Mouse (Mus musculus) kidney, postnatal 25 days (tissue): ENCODE results near the gene Socs2.

Source experiments
- DNase-seq, 2 experiments: peaks; one replicate each; pipeline ENCODE4 v3.0.0; 2021; ENCODE audit warnings: mixed read lengths in 2 of 2

The Socs2 gene

DNA sequence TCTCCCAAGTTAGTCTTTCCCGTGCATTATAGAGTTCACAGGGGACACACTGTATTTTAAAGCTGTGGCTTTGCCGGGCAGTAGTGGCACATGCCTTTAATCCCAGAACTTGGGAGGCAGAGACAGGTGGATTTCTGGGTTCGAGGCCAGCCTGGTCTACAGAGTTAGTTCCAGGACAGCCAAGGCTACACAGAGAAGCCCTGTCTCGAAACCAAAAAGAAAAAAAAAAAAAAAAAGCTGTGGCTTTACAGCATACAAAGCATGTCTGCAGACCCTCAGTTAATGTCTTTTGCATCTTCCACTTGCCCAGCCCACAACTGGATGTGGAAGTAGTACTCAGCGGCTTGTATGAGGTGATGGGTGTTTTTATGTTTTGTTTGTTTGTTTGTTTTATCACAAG lies 79.4 kb downstream of the Socs2 start:
- DNase-seq = no peak

DNA sequence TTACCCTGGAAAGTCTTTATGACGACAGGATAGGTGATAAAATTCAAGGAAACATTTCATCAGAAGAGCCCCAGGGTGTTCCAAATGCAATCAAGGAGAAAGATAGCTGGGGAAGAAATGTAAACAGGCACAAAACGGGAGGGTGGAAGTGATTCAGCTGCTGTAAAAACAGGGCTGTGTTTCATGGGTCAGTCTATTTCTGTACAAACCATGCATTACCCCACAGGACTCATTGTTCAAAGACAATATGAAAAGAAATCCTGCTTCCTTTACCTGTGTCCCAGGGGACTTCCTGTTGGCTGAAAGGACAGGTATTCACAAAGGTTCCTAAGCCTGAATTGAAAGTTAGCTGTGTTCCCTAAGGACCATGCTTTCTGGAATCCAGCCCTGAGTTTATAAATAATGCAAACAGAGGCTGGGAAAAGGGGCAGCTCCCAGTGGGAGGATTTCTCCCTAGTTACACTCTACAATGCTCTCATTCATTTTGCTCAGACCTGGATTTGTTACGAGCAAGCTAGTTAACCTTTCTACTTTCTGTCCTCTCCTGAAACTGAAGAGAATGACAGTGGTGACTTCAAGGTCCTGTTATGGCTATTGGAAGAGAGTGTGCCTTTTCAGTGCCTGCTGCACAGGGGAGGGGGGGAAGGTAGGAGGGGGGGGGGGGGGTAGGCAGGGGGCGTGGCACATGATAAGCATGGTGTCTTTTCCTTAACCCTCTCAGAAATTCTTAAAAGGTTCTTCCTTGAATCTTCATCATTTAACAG lies 80.0 kb downstream of the Socs2 start:
- no peak for DNase-seq
